Mouse (Mus musculus): ENCODE results near the gene Usp3.

Usp3 gene

GRCm38 (mm10) chr9:66592708-66593612, at the start of gene Usp3:
TSS of gene Usp3 (minus strand) at chr9:66593142.
- DNase-seq (ENCODE audit: extremely low spot score, low read depth, low spot score): peak; percentile 74

- DNase-seq (ENCODE audit: extremely low spot score, low read depth, low spot score): no peak
Measured at GRCm38 (mm10) chr9:66640491-66640890, 47.5 kb upstream of the Usp3 start.

DNA sequence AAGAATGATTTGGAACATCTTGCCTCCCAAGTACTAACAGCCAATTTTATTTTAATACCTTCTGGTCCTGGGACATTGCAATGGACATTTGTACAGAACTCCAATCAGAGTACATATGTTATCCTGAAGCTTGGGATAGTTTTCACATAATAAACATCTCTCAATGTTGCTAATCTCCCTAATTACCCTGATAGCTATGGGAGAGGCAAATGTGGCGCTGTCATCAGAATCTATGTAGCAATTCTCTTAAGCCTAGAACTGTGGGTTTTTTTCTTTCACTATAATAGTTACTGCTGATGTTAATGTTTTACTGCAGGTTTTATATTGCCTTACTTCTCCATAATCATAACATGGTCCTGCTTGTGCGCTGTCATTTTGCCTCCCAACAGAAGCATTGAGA, 46.7 kb upstream of the Usp3 start:
- DNase-seq (ENCODE audit: extremely low spot score, low read depth, low spot score): no peak

DNA sequence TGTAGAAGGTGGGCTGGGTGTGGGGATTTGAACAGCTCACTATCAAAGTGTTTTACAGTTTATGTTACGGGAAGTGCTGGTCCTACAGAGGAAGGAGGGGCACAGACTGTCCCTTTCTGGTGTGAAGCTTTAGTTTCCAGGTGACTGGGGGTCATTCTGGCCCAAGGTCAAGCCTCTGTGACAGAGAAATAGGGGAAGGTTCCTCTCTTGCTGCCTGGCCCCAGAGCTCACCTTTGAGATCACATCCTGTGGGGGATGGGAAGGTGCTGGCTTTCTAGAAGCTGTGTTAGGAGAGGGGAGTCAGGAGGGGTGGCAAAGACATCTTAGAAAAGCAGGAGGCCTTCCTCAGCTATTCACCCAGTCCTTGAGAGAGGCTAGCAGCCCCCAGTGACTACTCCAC, 39.5 kb upstream of the Usp3 start:
- DNase-seq (ENCODE audit: extremely low spot score, low read depth, low spot score): no peak

GRCm38 (mm10) chr9:66630931-66631330, 38.0 kb upstream of the Usp3 start:
- no peak for DNase-seq (ENCODE audit: extremely low spot score, low read depth, low spot score)

DNA sequence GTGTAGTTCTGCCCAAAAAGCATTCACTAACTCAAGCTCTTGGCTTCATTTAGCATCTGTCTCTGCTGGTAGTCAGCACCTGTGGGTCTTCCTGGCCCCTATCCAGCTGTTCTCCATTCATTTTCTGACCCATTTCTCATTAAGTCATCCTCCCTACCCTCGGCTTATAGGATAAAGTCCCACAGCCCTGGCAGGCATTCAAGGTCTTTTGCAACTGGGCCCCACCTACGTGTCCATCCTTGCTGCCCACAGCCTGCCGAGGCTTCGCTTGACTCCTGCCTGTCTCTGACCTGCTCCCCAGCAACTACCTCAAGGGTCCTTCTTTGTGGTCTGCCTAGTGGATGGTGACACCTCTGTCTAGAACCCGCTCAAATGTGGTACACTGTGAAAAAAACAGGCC, 33.7 kb upstream of the Usp3 start:
- no peak for DNase-seq (ENCODE audit: extremely low spot score, low read depth, low spot score)

GRCm38 (mm10) chr9:66625974-66626530, 33.1 kb upstream of the Usp3 start:
- DNase-seq (ENCODE audit: extremely low spot score, low read depth, low spot score): no peak

DNA sequence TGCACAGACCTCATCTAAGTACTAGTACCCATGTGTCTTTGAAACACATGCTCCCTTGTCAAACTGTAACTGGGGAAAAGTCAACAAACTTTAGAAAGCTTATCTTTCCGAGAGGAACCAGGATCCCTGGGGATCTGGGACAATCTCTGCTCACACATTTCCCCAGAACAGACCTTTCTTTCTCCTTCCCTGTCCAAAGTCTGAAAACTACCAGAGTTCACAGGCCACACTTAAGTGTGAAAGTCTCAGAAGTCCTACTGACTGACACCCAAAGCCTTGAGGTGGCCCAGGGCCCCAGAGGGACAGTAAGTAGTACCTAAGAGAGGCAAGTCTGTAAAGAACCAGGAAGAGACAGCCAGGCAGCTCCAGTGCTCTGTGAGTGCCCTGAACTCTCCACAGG, 31.9 kb upstream of the Usp3 start:
- no peak for DNase-seq (ENCODE audit: extremely low spot score, low read depth, low spot score)

- no peak for DNase-seq (ENCODE audit: extremely low spot score, low read depth, low spot score)
Measured at GRCm38 (mm10) chr9:66623627-66624026, 30.7 kb upstream of the Usp3 start.

DNA sequence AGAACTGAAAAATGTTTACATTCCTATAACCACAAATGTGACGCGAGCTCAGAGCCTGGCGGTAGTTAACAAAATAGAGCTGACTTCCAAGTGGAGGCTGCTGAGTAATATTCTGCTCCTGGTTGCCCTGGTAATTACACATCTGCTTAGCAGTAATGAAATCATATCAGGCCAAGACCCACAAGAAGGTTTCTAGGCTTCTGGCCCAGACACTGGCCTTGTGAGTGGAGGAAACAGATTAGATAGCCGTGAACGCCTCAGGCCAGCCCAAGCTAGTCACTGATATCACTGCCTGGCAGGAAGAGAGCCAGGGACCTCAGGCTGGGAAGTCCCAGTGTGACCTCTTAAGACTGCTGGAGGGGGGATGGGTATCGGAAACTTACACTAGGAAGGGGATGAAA, 27.6 kb upstream of the Usp3 start:
- DNase-seq (ENCODE audit: extremely low spot score, low read depth, low spot score): no peak

DNA sequence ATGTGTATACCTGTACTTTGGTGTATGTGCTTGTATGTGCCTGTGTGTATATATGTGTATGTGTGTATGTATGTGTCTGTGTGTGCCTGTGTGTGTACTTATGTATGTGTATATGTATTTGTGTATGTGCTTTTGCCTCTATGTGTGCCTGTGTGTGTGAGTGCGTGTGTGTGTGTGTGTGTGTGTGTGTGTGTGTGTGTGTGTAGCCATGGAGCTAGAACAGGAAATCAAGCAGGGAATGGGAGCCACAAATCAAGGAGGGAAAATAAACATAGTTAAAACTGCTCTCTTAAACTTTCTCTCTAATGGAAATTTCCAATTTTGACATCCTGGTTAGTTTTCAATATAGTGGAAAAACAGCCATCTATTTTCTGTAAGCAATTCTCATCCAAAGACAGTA, 27.1 kb upstream of the Usp3 start:
- DNase-seq (ENCODE audit: extremely low spot score, low read depth, low spot score): no peak

- DNase-seq (ENCODE audit: extremely low spot score, low read depth, low spot score): no peak
Measured at GRCm38 (mm10) chr9:66617812-66618211, 24.9 kb upstream of the Usp3 start.

DNA sequence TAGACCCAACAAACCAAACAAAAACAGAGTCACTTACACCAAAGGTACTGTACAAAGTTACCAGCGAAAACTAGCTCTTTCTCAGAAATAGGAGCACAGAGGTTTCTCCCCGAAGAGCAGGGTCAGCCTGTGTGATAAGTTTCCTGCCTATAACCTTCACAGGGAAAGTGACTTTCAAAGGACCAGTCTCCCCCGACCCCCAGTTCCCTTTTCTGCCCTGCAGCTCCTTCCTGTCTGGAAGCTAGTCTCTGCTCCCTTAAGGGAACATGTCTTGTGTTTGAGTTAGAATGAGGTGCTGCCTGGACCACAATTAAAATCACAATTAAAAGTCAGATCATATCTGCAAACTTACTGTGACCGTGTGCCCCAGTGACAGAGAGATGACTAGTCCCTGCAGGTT, 23.9 kb upstream of the Usp3 start:
- no peak for DNase-seq (ENCODE audit: extremely low spot score, low read depth, low spot score)

GRCm38 (mm10) chr9:66615141-66615540, 22.2 kb upstream of the Usp3 start:
- no peak for DNase-seq (ENCODE audit: extremely low spot score, low read depth, low spot score)

DNA sequence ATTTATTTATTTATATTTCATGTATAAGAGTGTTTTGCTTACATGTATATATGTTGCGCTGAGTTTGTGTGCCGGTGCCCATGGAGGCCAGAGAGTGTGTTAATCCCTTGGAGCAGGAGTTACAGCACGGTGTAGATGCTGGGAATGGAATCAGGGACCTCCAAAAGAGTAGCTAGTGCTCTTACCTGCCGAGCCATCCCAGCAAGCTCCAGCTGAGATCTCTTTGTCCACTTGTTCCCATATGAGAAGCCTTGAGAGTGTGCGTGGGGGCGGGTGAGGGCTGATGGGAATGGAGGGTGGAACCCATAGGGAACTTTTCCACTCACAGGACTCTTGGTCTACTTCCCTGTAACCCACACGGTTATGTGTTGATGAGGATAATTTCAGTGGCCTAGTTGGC, 21.6 kb upstream of the Usp3 start:
- DNase-seq (ENCODE audit: extremely low spot score, low read depth, low spot score): no peak

GRCm38 (mm10) chr9:66613667-66614066, 20.7 kb upstream of the Usp3 start:
- DNase-seq (ENCODE audit: extremely low spot score, low read depth, low spot score): no peak

DNA sequence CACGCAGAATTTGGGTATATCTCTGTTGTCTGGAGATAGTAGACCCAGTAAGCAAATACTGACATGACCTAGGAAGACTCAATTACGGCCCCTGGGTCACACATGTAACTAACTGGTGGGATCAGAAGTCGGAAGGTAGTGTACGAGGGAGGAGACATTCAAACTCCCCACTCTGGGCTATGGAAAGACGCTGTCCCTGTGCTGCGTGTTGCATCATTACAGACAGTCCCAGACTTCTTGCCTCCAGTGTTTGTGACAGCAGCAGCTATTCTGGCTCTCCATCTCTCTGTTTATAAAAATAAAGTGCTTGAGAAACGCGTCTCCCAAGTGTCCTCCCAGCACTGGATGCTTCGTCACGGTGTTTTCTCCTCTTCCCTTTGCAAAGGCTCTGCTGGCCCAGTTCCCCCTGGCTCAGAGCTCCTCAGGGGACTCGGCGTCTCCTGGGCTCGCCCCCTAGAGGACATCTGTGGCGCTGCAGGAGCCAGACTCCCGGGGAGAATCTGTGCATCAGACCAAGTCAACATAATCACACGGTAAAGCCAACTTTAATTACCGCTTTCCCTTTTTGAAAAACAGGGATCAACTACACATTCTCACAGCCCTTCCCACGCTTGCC, 18.6 kb upstream of the Usp3 start:
- DNase-seq (ENCODE audit: extremely low spot score, low read depth, low spot score): no peak

DNA sequence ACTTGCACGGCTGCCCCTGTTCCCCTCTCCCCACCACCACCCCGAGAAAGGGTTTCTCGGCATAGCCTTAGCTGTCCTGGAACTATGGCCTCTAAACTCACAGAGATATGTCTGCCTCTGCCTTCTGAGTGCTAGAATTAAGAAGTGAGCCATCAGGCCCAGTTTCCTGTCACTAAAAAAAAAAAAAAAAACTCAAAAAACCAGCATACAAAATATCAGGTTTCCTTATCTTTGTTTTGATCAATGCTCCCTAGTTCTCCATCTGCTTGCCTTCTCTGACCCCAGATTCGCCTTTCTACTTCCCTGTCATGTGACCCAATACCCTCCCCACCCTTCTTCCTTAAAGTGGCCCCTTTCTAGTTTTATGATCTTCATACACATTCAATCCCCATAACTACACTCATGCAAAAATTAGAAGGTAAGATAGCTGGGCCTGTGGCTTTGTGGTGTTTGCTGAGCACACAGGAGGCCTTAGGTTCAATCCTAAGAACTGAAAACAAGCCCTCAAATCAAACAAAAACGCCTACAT, 15.9 kb upstream of the Usp3 start:
- DNase-seq (ENCODE audit: extremely low spot score, low read depth, low spot score): no peak

DNA sequence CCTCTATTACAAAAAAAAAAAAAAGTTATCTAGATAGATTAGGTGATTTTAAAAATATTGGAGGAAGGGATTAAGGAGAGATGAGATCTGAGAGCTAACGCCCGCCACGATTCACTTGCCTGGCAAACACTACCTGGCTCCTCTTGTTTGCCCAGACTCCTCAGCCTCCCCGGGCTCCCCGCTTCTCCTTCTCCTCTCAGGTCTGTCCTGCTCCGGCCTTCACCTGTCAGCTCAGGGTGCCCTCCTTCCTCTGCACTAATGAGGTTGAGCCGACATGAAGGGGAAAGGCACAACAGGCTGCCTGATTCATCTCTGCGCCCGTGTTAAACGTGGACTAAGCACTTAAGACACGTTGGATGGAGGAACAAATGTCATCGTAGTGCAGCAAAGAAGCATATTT, 13.9 kb upstream of the Usp3 start:
- no peak for DNase-seq (ENCODE audit: extremely low spot score, low read depth, low spot score)

DNA sequence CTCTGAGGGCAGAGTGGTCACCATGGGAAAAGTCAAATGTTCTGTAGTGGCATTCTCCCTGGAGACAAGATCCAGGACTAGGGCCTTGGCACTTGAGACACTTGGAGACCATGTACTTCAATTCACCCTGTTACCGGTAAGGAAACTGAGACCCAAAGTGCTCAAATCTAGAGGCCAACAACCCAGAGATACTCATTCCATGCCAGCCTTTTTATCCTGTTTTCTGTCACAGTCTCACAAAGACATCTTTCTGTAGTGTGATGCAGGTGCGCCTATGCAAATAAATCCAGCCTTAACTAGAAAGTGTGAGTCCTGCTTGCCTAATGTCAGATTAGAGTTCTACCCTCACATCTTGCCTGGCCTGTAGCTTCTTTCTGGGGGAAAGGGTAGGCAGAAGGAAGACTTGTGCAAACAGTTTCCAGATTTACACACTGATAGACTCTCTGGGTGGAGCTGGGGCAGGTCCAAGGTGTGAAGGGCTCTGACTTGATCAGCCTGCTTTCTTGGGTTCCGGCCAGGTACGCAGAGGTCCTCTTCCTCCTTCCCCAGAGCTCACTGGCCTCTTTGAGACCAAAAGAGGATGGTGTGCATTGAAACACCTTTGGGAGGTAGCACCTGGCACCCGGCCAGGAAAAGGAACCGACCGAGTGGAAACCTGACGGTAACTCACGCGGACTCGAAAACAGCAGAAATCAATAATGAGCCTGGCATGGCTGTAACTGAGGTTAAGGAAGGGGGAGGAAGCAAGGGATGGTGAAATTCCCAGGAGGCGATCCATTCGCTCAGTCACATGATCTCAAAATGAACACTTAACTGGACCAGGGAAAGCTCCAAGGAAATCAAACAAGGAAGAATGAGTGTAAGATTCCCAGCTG, 13.2 kb upstream of the Usp3 start:
- no peak for DNase-seq (ENCODE audit: extremely low spot score, low read depth, low spot score)

All from hindlimb bud, embryonic 11.5 days (tissue).